Mouse (Mus musculus) cerebellum, adult 2 months (tissue): Measurements from ENCODE around the gene Cdc45.

Source experiments
- CTCF ChIP-seq: fragments of 200-500 bp; IDR thresholded peaks from 2 replicates; pipeline ENCODE4 v1.5.1; 2011; ENCODE audit warnings: low read depth, mild to moderate bottlenecking, control low read depth, low read length, moderate library complexity, borderline replicate concordance; ENCODE audit not compliant: insufficient read depth
- POLR2A ChIP-seq: fragments of 200-500 bp; IDR thresholded peaks from 2 replicates; pipeline ENCODE4 v1.6.1; 2011; ENCODE audit warnings: low read length, control low read depth, borderline replicate concordance; ENCODE audit not compliant: insufficient read depth

DNA sequence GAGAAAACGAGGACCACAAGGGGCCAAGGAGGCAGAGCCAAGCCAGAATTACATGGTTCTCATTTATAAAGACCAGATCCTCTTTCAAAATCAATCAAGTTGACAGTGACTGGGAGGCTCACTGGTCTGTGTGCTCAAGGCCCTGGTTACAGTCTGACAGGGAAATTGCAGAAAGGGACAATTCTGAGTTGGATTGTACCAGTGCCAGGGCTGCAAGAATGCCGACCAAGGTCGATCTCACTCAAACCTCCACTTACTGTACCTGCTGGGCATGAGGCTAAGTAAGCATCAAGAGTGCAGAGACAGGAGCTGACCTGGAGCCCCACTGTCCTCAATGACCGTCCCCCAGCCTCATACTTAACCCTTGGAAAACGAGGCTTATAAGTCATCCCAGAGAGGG, 13.6 kb downstream of the Cdc45 start:
- no peak for TF ChIP-seq POLR2A
- no peak for TF ChIP-seq CTCF
